Mouse (Mus musculus) brown adipose tissue, adult 24 weeks (tissue): Measurements from ENCODE around the gene Actg2. TPM values are rescaled to one million over a fixed set of nuclear protein-coding genes. Genes with fewer than 3 reads are reported as not detected.

Experiments
- H3K27ac ChIP-seq: fragments of 200-500 bp; replicated peaks from 2 replicates; pipeline ENCODE4 v1.5.1; 2012; ENCODE audit warnings: low read depth, mild to moderate bottlenecking, low read length
- H3K4me1 ChIP-seq: fragments of 200-500 bp; 2 replicates; pipeline ENCODE4 v1.6.1; 2012; ENCODE audit warnings: low read length, mixed read lengths; ENCODE audit not compliant: control insufficient read depth, insufficient read depth, insufficient read length
- H3K4me3 ChIP-seq: fragments of 200-500 bp; 2 replicates; pipeline ENCODE4 v1.5.1; 2012; ENCODE audit warnings: low read depth, mild to moderate bottlenecking, low read length, moderate library complexity; ENCODE audit not compliant: insufficient read depth
- polyA plus RNA-seq: library from polyadenylated mRNA; stranded (reverse); fragments of >200 nt; gene quantifications from 2 replicates; pipeline ENCODE4 v1.2.4, GENCODE M21; 2012; ENCODE audit not compliant: missing spikeins, insufficient read depth, insufficient read length

Gene Actg2
- polyA plus RNA-seq, 1 experiment = 1.3 TPM

DNA sequence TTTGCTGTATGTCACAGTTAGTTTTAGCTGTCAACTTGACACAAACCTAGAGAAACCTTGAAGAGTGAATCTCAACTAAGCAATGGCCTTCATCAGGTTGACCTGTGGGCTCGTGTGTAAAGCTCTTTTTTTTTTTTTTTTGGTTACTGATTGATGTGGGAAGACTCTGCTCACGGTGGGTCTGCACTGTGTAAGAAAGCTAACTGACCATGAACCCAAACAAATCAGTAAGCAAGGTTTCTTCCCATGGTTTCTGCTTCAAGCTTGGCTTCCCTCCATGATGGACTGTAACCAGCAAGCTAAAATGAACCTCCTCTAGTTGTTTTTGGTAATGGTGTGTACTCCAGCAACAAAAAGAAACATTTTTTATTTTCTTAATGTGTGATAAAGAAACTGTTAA lies 56.9 kb downstream of the Actg2 start:
- Histone ChIP-seq H3K4me1 (peaks cover 2% of the 10 kb centered on the region; the same call in 1 of the 2 replicates), H3K27ac (no peak overlapping the region), H3K4me3 (no peak overlapping the region)

DNA sequence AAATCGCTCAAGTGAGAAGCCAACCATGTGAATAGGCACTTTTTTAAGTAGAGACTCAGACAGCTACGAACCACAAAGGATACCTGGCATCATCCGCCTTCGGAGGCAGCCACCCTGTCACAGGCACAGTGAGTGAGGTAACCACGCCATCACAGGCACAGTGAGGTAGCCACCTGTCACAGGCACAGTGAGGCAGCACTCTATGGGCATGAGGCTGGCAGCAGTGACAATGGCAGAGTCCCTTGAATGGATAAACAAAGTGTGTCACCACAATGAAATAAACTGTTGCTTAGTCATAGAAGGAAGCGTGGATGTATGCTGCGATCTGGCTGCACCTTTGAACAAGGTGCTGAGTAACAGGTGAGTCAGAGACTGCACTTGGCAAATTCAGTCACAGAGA lies 57.4 kb downstream of the Actg2 start:
- peaks cover 2% of the 10 kb centered on the region; the same call in 1 of the 2 replicates for H3K4me1 ChIP-seq
- H3K27ac ChIP-seq = no peak overlapping the region
- no peak overlapping the region for H3K4me3 ChIP-seq

DNA sequence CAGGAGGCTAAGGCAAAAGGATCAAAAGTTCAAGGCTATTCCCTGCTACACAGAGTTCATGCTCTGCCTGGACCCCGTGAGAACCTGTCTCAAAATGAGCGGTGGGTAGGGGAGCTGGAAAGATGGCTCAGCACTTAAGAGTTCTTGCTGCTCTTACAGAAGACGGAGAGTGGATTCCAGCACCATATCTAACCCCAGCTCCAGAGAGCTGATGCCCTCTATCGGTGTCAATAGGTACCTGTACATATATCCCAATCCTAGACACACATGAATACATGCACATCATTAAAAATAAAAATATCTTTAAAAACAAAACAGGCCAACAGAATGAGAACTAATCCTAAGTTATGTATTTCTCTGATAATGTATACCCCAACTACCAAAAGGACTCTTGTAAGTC lies 57.8 kb downstream of the Actg2 start:
- no peak overlapping the region for H3K4me3 ChIP-seq
- peaks cover 5% of the 10 kb centered on the region for H3K4me1 ChIP-seq
- no peak overlapping the region for H3K27ac ChIP-seq

DNA sequence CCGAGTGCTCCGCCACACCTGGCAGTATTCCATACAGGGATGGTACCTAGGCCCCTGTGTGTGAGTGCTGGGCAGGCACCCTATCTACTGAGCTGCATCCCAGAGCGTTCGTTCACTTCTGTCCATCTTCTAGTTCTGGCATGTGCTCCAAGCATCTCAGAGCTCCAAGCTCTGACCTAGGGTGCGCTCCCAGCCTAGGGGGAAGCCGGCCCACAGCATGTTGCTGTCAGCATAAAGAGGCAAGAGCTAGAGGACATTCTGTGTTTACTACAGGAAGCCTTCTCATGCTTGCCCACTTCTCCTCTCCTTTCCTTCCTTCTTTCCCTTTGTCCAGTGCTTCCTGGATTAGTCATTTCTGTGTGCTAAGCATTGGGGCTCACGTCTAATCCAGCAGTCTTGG lies 60.6 kb downstream of the Actg2 start:
- Histone ChIP-seq H3K4me1 (peaks cover 9% of the 10 kb centered on the region), H3K4me3 (no peak overlapping the region), H3K27ac (0 out of 2 replicates have a peak overlapping the region, but pooled peaks have one; percentile 15)

DNA sequence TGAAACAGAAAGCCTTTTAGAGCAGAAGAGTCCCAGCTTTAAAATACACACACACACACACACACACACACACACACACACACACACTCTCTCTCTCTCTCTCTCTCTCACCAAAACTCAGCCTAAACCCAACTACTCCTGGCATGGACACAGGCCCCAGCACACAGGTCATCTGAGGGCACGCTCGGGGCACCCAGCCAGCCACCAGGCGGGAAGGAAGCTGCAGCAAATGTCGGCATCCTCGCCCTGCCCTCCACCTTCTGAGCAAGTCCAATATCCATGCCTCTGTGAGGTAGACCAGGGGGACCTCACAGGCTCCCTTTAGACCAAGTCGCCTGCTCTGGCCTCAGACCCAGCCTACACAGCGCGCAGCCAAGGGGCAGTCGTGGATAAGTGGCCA lies 62.8 kb downstream of the Actg2 start:
- Histone ChIP-seq H3K4me3 (no peak overlapping the region), H3K4me1 (peaks cover 9% of the 10 kb centered on the region), H3K27ac (no peak overlapping the region)

DNA sequence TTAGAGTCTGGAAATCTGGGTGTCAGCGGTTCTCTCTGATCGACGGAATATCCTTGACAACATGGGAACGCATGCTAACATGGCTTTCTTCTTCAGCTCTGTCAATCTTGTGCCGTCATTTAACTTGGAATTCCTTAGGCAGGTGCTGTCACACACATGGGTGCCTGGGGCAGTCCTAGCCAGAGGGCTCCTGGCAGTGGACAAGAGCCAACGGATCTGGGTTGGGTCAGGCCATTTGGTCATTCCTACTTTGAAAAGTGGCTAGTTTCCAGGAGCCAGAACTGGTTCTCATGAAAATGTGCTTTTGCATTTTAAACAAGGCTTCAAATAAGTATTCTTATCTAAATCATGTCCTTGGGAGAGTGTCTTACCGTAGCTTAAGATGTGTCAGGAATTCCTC lies 64.3 kb downstream of the Actg2 start:
- H3K4me1 ChIP-seq = peaks cover 9% of the 10 kb centered on the region
- H3K4me3 ChIP-seq = no peak overlapping the region
- no peak overlapping the region for H3K27ac ChIP-seq

DNA sequence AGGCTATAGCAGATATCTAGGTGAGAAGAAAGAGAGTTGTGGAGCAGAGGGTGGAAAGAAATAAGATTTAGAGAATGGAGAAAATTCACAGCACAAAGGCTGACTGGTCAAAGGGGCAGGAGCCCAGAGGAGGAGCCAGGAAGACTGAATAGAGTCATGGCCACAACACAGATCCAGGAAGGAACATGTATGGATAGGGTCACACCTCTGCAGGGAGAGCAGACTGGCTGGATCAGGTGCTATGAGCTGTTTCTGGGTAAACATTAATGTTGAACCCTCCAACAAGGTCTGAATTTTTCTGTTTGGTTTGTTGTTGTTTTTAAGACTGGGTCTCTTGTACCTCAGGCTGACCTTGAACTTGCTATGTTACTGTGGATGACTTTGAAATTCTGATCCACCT lies 72.1 kb downstream of the Actg2 start:
- no peak overlapping the region for H3K4me3 ChIP-seq
- H3K4me1 ChIP-seq = no peaks in the 10 kb centered on the region
- no peak overlapping the region for H3K27ac ChIP-seq

Other genes with a start within 250 kb of the Actg2 start
- gene Mthfd2, start 210.4 kb downstream of the Actg2 start, polyA plus RNA-seq = 5.2 and 7.4 TPM in 2 replicates
- gene Mob1a, start 210.2 kb downstream of the Actg2 start, polyA plus RNA-seq = 38.1 and 43.1 TPM in 2 replicates
- gene Bola3, start 187.1 kb downstream of the Actg2 start, polyA plus RNA-seq = 671 and 946 TPM in 2 replicates
- gene Tet3, start 77.2 kb downstream of the Actg2 start, polyA plus RNA-seq = 5.0 and 7.0 TPM in 2 replicates
- gene Dguok, start 29.3 kb downstream of the Actg2 start, polyA plus RNA-seq = 33.1 and 34.8 TPM in 2 replicates
- gene Stambp, start 36.5 kb upstream of the Actg2 start, polyA plus RNA-seq = 15.4 and 16.4 TPM in 2 replicates
- gene Clec4f, start 119.9 kb upstream of the Actg2 start, polyA plus RNA-seq = not detected in 2 replicates
- not detected in 2 replicates for gene Cd207, start 141.6 kb upstream of the Actg2 start, polyA plus RNA-seq
- gene Vax2, start 175.0 kb upstream of the Actg2 start, polyA plus RNA-seq = not detected in 2 replicates
- gene Atp6v1b1, start 206.7 kb upstream of the Actg2 start, polyA plus RNA-seq = not detected in 2 replicates
- gene Ankrd53, start 226.4 kb upstream of the Actg2 start, polyA plus RNA-seq = not detected in 2 replicates
- 41.1 and 53.2 TPM in 2 replicates for gene Tex261, start 239.5 kb upstream of the Actg2 start, polyA plus RNA-seq